Comparison of ENCODE assay signal across 8 mouse cellular contexts in genomic region chr11:69901406-69901846, GRCm38 (mm10). TPM values are rescaled to one million over a fixed set of nuclear protein-coding genes. Genes with fewer than 3 reads are reported as not detected.
DNase-seq lines count a peak whose midpoint lies in the region; ATAC-seq lines count a peak whose summit lies in the region.

No protein-coding gene starts in this region.

- peak overlapping the region; percentile 97 for H3K27ac ChIP-seq in intestine, embryonic 15.5 days

- peaks cover 17% of the 10 kb centered on the region for H3K4me1 ChIP-seq in intestine, embryonic 15.5 days (replicated peaks)

- no peaks in the 10 kb centered on the region for H3K9me3 ChIP-seq in intestine, embryonic 15.5 days

- peak overlapping the region; percentile 91 for H3K4me3 ChIP-seq in intestine, embryonic 15.5 days (replicated peaks)

- intact Hi-C loops in gastrocnemius, postnatal 36 days (cut with DNase I) = no loop called here
- intact Hi-C loops in left cerebral cortex, postnatal 25 days (cut with DNase I) = loop anchor here (1.0 kb wide), 1 partner anchor 20 kb away; the partner anchor contains the start of gene Eif5a

- DNase-seq in adrenal gland, adult 8-10 months = peak; percentile 97
- DNase-seq in embryo, embryonic 11.5 days (ENCODE audit: low read depth, low spot score) = peak; percentile 92
- peak; percentile 89 to 91 for DNase-seq in gastrocnemius, postnatal 36 days
- DNase-seq in left cerebral cortex, postnatal 25 days (ENCODE audit: low spot score in 2 of 2) = peak; percentile 97 to 99
- DNase-seq in mesoderm, embryonic 11.5 days (ENCODE audit: low read depth, low spot score) = peak; percentile 99
- peak; percentile 98 for DNase-seq in right cerebral cortex, postnatal 25 days
- peak; percentile 87 to 95 for DNase-seq in urinary bladder, postnatal 36 days (ENCODE audit: low spot score in 2 of 2)

- peak overlapping the region; percentile 87 for H3K9ac ChIP-seq in intestine, embryonic 15.5 days

- H3K27me3 ChIP-seq in intestine, embryonic 15.5 days (replicated peaks) = no peaks in the 10 kb centered on the region

- peaks cover 27% of the 10 kb centered on the region for H3K36me3 ChIP-seq in intestine, embryonic 15.5 days

- peak overlapping the region; percentile 97 for H3K4me2 ChIP-seq in intestine, embryonic 15.5 days (replicated peaks)

- ATAC-seq in intestine, embryonic 15.5 days = peak; percentile 84

- under 1% methylated on average over 42 of the region's 42 CpGs for WGBS in intestine, embryonic 15.5 days

RNA-seq across cellular contexts. Expression of gene Neurl4, which starts 0.6 kb away (rescaled TPM):
- 10 to 100 TPM; 36.4 to 71.4 (median 51.5) TPM for total RNA-seq in adrenal gland, adult 8-10 months (2022)
- total RNA-seq in gastrocnemius, postnatal 36 days (2021) = 10 to 100 TPM; 22.9 to 23.1 TPM
- 7.0 and 10.0 TPM in 2 replicates for polyA plus RNA-seq in intestine, embryonic 15.5 days (2015; fragmentation: Nextera tagmentation; extraction: Ambion mirVana)
- 100 to 1,000 TPM; 113 to 117 TPM for total RNA-seq in left cerebral cortex, postnatal 25 days (2021)

RNA-seq across cellular contexts. Expression of gene 2810408A11Rik, which starts 0.6 kb away (rescaled TPM):
- total RNA-seq in adrenal gland, adult 8-10 months (2022) = 1 to 10 TPM in 1 of 4 experiments, under 1 TPM in 3; 0.23 to 2.4 (median 0.71) TPM
- total RNA-seq in gastrocnemius, postnatal 36 days (2021) = under 1 TPM in 1 of 2 experiments, not detected in 1; 0.59 TPM
- polyA plus RNA-seq in intestine, embryonic 15.5 days (2015; fragmentation: Nextera tagmentation; extraction: Ambion mirVana) = 7.7 and 7.9 TPM in 2 replicates
- total RNA-seq in left cerebral cortex, postnatal 25 days (2021) = under 1 TPM; 0.55 to 0.60 TPM

RNA-seq across cellular contexts. Expression of gene Acap1, which starts 6.1 kb away (rescaled TPM):
- total RNA-seq in adrenal gland, adult 8-10 months (2022) = 1 to 10 TPM in 2 of 4 experiments, under 1 TPM in 2; 0.31 to 1.9 (median 0.86) TPM
- total RNA-seq in gastrocnemius, postnatal 36 days (2021) = 1 to 10 TPM in 1 of 2 experiments, under 1 TPM in 1; 0.27 to 1.1 TPM
- 4.8 and 5.9 TPM in 2 replicates for polyA plus RNA-seq in intestine, embryonic 15.5 days (2015; fragmentation: Nextera tagmentation; extraction: Ambion mirVana)
- not detected for total RNA-seq in left cerebral cortex, postnatal 25 days (2021)

RNA-seq across cellular contexts. Expression of gene Gps2, which starts 12.3 kb away (rescaled TPM):
- 10 to 100 TPM; 44.0 to 72.7 (median 52.0) TPM for total RNA-seq in adrenal gland, adult 8-10 months (2022)
- total RNA-seq in gastrocnemius, postnatal 36 days (2021) = 10 to 100 TPM; 33.9 to 42.5 TPM
- 68.1 and 68.5 TPM in 2 replicates for polyA plus RNA-seq in intestine, embryonic 15.5 days (2015; fragmentation: Nextera tagmentation; extraction: Ambion mirVana)
- total RNA-seq in left cerebral cortex, postnatal 25 days (2021) = 10 to 100 TPM; 26.9 to 33.2 TPM

RNA-seq across cellular contexts. Expression of gene Kctd11, which starts 20.2 kb away (rescaled TPM):
- 1 to 10 TPM; 4.3 to 6.2 (median 5.5) TPM for total RNA-seq in adrenal gland, adult 8-10 months (2022)
- total RNA-seq in gastrocnemius, postnatal 36 days (2021) = 1 to 10 TPM; 1.3 to 1.5 TPM
- 5.2 and 5.5 TPM in 2 replicates for polyA plus RNA-seq in intestine, embryonic 15.5 days (2015; fragmentation: Nextera tagmentation; extraction: Ambion mirVana)
- total RNA-seq in left cerebral cortex, postnatal 25 days (2021) = 1 to 10 TPM; 1.1 to 1.2 TPM

Comparison
In these comparisons a context has a peak if more than half of its experiments do, and no peak if none do; other contexts are left out.
1. Peak in every context shown above with its lines: DNase-seq, ATAC-seq, H3K4me3 ChIP-seq and H3K27ac ChIP-seq.